Mouse (Mus musculus) heart, adult 8-10 months (tissue): ENCODE measurements around the gene Mal. TPM values are rescaled to one million over a fixed set of nuclear protein-coding genes. Genes with fewer than 3 reads are reported as not detected.
"Not testable (repeated sequence)": the region's sequence is repeated elsewhere in the genome, so short reads cannot be mapped to it uniquely, and the experiment has no call there.

Experiments used
- DNase-seq: peaks from one replicate; pipeline ENCODE4 v3.0.0; 2022; ENCODE audit warnings: low spot score
- total RNA-seq, 4 experiments: library from RNA; stranded (reverse); gene quantifications; 2 replicates each; pipeline ENCODE4 v1.2.4; 2022

Gene Mal
- total RNA-seq, 4 experiments from 2014 or later: 12.9 to 25.1 (median 18.7) TPM

GRCm38 (mm10) chr2:127625659-127626058 lies 30.8 kb downstream of the Mal start:
- DNase-seq: no peak

DNA sequence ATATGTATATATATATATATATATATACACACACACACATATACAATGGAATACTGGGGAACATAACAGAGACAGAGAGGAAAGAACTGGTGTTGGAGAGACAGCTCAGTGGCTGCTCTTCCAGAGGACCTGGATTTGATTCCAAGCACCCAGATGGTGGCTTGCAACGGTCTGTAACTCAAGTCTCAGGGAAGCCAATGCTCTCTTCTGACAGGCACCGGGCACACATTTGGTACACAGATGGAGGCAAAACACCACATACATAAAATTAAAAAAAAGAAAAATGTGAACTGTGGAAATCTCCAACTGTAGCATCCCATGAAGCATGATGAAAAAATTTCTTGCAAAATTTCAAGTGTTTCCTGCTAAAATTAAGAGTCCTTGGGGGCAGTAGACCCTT lies 31.7 kb downstream of the Mal start:
- no peak for DNase-seq

DNA sequence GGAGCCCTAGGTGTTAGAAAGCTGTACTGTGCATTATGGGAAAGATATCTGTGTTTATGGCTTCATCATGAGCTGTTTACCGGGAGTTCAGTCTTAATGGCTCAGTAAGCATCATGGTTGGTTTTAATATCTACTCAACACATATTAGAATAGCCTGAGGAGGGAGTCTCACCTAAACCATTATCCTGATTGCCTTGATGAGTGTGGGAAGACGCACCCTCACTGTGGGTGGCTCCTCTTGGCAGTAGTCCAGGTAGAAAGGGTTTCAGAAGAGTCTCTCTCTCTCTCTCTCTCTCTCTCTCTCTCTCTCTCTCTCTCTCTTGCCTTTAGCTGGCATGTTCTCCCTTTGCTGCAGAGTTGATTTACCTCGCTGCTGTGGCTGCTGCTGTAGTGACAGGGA lies 34.4 kb downstream of the Mal start:
- no peak for DNase-seq

DNA sequence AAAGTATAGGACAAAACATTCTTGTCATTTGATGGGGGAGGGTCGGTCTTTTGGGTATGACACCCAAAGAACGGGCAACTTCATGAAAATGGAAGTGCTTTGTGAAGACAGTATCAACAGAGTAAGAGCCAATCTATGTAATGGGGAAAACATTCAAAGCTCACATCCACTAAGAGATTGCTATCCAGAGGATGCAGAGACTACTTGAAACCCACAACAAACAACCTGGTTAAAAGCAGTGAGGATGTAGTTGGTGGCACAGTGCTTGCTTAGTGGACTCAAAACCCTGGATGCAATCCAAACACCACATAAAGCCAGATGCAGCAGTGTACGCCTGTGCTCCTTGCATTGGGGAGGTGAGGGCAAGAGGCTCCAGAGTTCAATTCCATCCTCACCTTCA lies 37.2 kb downstream of the Mal start:
- no peak for DNase-seq

DNA sequence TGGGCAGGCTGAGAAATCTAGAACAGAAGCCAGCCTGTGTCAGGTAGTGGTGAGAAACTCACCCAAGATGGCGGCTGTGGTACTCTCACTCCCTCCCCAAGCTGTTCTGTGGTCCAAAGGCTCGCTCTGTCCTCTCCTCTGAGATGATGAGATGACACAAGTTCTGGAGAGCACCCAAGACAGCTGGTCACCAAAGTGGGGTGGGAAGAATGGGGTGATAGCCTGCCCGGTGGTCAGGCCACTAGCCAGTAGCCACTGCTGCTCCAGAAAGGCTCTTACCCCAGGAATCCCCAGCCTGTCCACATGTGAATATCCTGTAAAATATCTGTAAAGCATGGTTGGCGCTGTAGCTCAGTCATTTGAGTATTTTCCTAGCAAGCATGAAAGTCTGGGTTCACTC lies 44.2 kb downstream of the Mal start:
- no peak for DNase-seq

- no peak for DNase-seq
These were observed 45.1 kb downstream of the Mal start for GRCm38 (mm10) chr2:127611386-127611785.

- no peak for DNase-seq
These were observed 47.5 kb downstream of the Mal start for GRCm38 (mm10) chr2:127608986-127609385.

- DNase-seq: peak; percentile 35
These were observed 48.3 kb downstream of the Mal start for GRCm38 (mm10) chr2:127608234-127608633.

DNA sequence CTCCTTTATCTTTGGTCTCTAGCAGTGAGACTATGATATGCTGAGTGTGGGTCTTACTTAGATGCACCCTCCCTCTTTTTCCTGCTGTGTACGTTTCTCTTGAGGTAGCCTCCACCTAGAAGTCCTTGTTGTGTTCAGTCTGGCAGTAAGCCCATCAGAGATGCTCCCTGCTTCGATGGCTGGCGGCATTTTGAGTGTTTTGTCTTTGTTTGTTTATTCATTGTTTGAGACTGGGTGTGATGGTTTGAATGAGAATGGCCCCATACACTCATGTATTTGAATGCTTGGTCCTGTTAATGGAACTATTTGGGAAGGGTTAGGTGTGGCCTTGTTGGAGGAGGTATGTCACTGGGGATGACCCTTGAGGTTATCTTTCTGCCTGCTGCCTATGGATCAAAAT lies 51.3 kb downstream of the Mal start:
- no peak for DNase-seq

- not testable (repeated sequence) for DNase-seq
These were observed 53.1 kb downstream of the Mal start for GRCm38 (mm10) chr2:127603383-127603782.

GRCm38 (mm10) chr2:127590840-127591239 lies 65.7 kb downstream of the Mal start:
- no peak for DNase-seq

GRCm38 (mm10) chr2:127590204-127590603 lies 66.3 kb downstream of the Mal start:
- no peak for DNase-seq

DNA sequence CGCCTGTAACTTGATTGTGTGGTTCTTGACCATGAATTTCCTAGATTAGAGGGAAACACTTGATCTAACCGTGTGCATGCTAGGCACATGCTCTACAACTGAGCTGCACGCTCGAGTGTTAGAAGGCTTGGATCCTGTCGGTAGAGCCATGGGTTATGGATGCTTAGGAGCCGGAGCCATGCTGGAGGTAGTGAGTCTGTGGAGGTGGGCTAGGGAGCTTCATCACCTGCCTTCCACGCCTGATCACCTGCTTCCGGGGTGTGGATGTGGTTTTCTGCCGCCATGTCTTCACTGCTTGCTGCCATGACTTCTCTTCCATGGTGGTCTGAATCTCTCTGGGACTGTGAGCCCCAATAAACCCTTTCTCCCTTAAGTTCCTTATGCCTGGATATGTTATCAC lies 67.6 kb downstream of the Mal start:
- DNase-seq: no peak

DNA sequence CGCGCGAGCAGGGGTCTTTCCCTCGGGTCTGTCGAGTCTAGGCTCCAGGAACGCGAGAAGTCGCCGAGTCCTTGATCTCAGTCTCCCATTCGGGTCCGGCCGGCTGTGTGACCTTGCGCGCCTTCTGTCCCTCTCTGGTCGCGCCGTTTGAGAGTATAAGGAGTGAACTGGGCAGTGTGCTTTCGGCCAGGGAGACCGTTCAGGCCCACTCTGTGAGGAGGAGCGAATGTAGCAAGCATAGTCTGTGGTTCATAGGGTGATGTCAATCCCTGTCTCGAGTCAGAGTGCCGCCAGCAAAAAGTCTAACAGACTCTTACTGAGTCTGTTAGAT lies 69.0 kb downstream of the Mal start:
- no peak for DNase-seq

GRCm38 (mm10) chr2:127586694-127587513 lies 69.6 kb downstream of the Mal start, which contains the start of the genes Zfp661 and Mrps5:
TSS of gene Zfp661 (minus strand) at chr2:127587094.
TSS of gene Mrps5 (plus strand) at chr2:127587222.
- peak; percentile 81 for DNase-seq

DNA sequence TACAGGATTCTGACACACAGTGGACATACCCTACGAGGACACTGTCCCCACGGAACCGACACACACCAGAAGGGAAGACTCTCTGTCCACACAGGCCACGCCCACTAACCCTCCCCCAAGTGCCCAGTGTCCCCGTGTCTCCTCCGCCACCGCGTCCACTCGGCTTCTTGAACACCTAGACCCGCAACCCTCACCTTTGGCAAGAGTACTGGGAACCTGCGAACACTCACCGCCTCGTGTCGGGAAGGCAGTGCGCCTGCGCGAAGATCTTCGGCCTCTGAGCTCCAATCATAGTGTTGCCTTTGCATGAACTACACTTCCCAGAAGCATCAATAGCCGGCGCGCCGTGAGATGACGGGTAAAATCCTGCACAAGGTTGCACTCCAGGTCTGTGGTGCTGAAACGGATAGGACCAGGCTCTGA lies 72.0 kb downstream of the Mal start:
- peak; percentile 93 for DNase-seq

Other genes starting within 250 kb of the Mal start
- gene Gpat2, start 231.5 kb downstream of the Mal start, total RNA-seq: not detected
- gene Fahd2a, start 212.1 kb downstream of the Mal start, total RNA-seq: 10 to 100 TPM; 42.1 to 59.5 (median 52.5) TPM
- 1 to 10 TPM in 3 of 4 experiments, under 1 TPM in 1; 0.86 to 1.3 (median 1.2) TPM for gene Kcnip3, start 134.6 kb downstream of the Mal start, total RNA-seq
- gene Prom2, start 115.2 kb downstream of the Mal start, total RNA-seq: under 1 TPM; 0.12 to 0.88 (median 0.25) TPM
- 1 to 10 TPM; 1.1 to 1.9 (median 1.6) TPM for gene Zfp661, start 69.6 kb downstream of the Mal start, total RNA-seq
- gene Mrps5, start 69.5 kb downstream of the Mal start, total RNA-seq: 10 to 100 TPM; 82.2 to 90.5 (median 86.5) TPM
- 1 to 10 TPM; 3.4 to 8.7 (median 6.4) TPM for gene Mall, start 73.2 kb upstream of the Mal start, total RNA-seq
- gene Nphp1, start 132.2 kb upstream of the Mal start, total RNA-seq: 10 to 100 TPM in 1 of 4 experiments, 1 to 10 TPM in 3; 7.2 to 10.0 (median 8.9) TPM
- gene Mtln, start 135.8 kb upstream of the Mal start, total RNA-seq: 10 to 100 TPM; 56.0 to 63.9 (median 62.7) TPM
- under 1 TPM in 3 of 4 experiments, not detected in 1; 0.14 to 0.82 (median 0.46) TPM for gene Bub1, start 175.2 kb upstream of the Mal start, total RNA-seq
- not detected for gene Acoxl, start 182.2 kb upstream of the Mal start, total RNA-seq